Mouse (Mus musculus): ENCODE results near the gene Ankrd61. TPM values are rescaled to one million over a fixed set of nuclear protein-coding genes. Genes with fewer than 3 reads are reported as not detected.

Ankrd61 gene
- total RNA-seq, 2 experiments from 2014 or later: not detected

DNA sequence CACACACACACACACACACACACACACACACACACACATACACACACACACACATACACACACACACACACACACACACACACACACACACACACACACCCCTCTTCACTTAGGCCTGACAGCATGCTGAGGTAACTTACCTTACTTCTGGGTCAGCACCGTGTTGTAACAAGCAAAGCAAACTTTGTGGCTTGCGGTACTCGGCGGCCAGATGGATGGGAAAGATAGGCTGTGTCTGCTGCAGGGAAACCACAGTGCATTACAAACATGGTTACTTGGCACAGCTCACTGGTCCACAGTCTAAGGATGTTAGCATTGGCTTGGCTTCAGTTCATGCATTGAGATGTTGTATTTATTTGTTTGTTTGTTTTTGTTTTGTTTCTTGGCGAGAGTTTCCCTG, 4.1 kb downstream of the Ankrd61 start:
- no peak for DNase-seq (ENCODE audit: low spot score)

DNA sequence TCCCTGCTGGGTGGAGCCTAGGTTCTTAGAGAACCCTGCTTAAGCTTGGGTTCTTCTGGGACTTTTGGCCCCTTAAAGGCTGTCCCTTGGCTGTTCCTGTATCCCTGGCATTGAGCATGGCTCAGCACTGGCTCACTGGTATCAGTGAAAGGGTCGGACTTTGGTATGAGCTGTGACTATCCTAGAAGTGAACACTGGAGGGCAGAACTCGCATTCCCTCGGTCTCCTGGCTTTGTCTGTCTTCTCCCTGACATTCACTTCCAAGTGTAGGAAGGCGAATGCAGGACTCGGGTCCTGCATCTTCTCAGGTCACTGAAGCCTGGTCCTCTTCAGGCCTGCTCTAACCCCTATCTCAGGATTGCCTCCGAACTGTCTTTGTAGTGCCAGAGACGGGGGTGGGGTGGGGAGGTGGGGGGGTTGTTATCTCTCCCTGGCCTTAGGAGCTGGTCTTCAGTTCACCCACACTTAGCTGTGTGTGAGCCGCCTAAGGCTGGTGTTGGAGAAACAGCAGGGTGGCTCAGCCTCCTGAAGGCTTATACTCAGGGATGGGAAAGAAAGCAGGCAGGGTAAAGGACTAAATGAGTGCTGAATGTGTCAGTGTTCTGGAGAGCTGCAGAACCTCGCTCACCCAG, 5.1 kb downstream of the Ankrd61 start:
- no peak for DNase-seq (ENCODE audit: low spot score)

DNA sequence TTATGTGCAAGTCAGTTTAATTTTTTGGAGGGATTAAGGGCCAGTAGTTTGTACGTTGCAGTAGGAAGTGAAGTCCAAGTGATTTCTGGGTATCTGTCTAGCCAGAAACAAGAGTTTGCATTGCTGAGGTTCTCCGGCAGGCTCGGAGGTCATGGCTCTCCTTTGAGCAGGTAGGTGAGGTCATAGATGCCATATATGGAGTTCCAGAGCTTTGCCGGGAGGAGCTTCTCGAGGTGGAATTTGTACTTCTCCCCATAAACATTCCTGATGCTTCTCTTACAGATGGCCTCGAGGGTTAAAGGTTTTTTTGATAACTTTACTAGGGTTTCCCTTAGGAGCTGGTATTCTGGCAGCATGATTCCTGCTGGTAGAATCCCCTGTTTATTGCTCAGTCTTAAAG, 6.7 kb downstream of the Ankrd61 start:
- no peak for DNase-seq (ENCODE audit: low spot score)

DNA sequence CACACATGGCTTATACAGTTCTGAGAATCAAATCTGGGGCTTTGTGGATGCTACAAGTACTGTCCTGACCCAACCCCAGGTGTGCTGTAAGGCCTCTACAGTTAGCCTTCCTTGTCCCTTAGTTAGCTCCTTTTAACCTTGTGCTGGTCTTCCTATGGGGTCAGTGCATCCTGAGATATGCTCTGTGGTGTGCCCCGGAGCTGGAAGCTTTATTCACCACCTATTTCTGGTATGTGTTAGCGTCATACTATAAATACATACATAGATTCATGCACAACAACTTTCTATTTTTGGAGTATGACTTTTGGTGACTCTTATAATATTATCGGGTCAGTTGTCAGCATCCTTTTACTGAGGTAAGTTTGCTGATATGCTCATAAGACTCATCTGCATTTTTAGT, 12.2 kb downstream of the Ankrd61 start:
- DNase-seq (ENCODE audit: low spot score): no peak

DNA sequence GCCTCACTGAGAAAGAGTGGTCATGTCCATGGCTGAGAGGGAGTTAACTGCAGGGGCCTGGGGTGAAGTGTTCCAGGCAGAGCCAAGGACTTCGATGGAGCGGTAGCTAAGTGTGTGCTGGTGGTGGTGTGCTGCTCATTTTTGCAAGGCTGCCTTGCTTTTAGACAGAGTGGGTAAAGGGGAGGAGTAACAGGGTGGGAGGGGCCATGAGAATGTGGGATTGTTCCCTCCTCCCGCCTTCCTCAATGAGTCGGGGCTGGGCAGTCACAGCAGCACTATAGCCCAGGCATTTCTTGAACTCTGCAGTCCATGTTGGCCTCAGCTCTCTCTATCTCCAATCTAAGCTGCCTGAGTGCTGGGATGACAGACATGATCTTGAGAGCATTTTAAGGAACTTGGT, 22.9 kb downstream of the Ankrd61 start:
- DNase-seq (ENCODE audit: low spot score): no peak

DNA sequence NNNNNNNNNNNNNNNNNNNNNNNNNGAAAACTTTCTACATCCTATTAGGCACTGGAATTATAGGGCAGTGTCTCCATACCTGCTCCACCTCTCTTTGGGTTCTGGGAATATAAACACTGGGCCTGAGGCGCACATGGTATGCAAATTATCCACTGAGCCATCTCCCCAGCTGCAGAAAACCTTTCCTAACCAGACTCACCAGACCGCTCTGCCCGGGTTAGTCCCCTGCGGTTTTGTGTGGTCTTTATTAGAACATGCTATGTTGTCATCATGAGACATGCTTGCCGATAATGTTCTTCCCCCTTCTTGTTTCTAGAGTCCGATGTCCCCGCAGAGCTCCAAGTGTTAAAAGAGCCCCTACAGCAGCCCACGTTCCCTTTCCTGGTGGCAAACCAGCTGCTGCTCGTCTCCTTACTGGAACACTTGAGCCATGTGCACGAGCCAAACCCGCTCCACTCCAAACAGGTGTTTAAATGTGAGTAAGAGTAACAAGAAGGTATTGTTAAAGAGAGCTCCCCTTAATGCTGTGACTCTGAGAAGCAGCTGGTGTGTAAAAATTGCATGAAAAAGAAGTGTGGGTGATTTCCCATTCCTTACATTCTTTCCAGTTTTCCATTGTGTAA, 25.8 kb downstream of the Ankrd61 start:
- DNase-seq (ENCODE audit: low spot score): no peak

Other genes with a start within 250 kb of the Ankrd61 start
- 1 to 10 TPM; 5.3 to 5.5 TPM for gene Usp42, start 165.4 kb downstream of the Ankrd61 start, total RNA-seq (2021)
- gene Eif2ak1, start 79.9 kb downstream of the Ankrd61 start, total RNA-seq (2021): 10 to 100 TPM; 25.2 to 27.4 TPM
- 100 to 1,000 TPM in 1 of 2 experiments, 10 to 100 TPM in 1; 92.1 to 122 TPM for gene Aimp2, start 12.2 kb upstream of the Ankrd61 start, total RNA-seq (2021)
- 1 to 10 TPM; 3.3 to 4.4 TPM for gene Pms2, start 12.3 kb upstream of the Ankrd61 start, total RNA-seq (2021)
- not detected for gene Gm42421, start 30.5 kb upstream of the Ankrd61 start, total RNA-seq (2021)
- gene Rsph10b, start 35.4 kb upstream of the Ankrd61 start, total RNA-seq (2021): 1 to 10 TPM in 1 of 2 experiments, under 1 TPM in 1; 0.93 to 1.3 TPM
- gene Ccz1, start 117.2 kb upstream of the Ankrd61 start, total RNA-seq (2021): 10 to 100 TPM; 39.9 to 45.8 TPM
- gene Ocm, start 129.0 kb upstream of the Ankrd61 start, total RNA-seq (2021): not detected
- gene Lmtk2, start 202.8 kb upstream of the Ankrd61 start, total RNA-seq (2021): 10 to 100 TPM; 25.9 to 27.1 TPM